Mouse (Mus musculus) C2C12 (cell line): ENCODE measurements around the gene Gm30191.
"Not testable (repeated sequence)": the region's sequence is repeated elsewhere in the genome, so short reads cannot be mapped to it uniquely, and the experiment has no call there.

Experiments
- CEBPB ChIP-seq: IDR thresholded peaks from one replicate; pipeline ENCODE4 v1.6.1; 2011; ENCODE audit warnings: low read depth, mild to moderate bottlenecking, control low read depth, moderate library complexity
- CTCF ChIP-seq: IDR thresholded peaks from one replicate; pipeline ENCODE4 v1.5.1; 2011; ENCODE audit not compliant: control insufficient read depth, insufficient read depth, insufficient read length
- MAX ChIP-seq: IDR thresholded peaks from one replicate; pipeline ENCODE4 v1.6.1; 2011; ENCODE audit warnings: mild to moderate bottlenecking, control low read depth
- USF1 ChIP-seq: IDR thresholded peaks from one replicate; pipeline ENCODE4 v1.6.1; 2011; ENCODE audit warnings: low read depth, mild to moderate bottlenecking, control low read depth, moderate library complexity

DNA sequence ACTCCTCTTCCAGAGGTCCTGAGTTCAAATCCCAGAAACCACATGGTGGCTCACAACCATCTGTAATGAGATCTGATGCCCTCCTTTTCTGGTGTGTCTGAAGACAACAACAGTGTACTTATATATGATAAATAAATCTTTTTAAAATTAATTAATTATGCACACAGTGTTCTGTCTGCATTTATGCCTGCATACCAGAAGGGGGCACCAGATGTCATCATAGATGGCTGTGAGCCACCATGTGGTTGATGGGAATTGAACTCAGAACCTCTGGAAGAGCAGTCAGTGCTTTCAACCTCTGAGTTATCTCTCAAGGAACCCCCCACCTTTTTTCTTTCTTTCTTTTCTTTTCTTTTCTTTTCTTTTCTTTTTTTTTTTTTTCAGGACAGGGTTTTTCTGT lies 22.9 kb downstream of the Gm30191 start:
- TF ChIP-seq CTCF, MAX, USF1, CEBPB: not testable (repeated sequence)
